Mouse (Mus musculus) MEL (cell line): ENCODE measurements around the gene Srgap1. TPM values are rescaled to one million over a fixed set of nuclear protein-coding genes. Genes with fewer than 3 reads are reported as not detected.

Experiments used
- DNase-seq: peaks from one replicate; pipeline ENCODE4 v3.0.0; 2011; ENCODE audit warnings: low read depth, low spot score
- H3K27ac ChIP-seq: 2 replicates; pipeline ENCODE4 v1.5.1; 2012; ENCODE audit warnings: low read depth, mild to moderate bottlenecking, control low read depth, low read length, moderate library complexity; ENCODE audit not compliant: control insufficient read depth
- H3K27me3 ChIP-seq, 2 experiments: fragments of 150-350 bp in 1 of 2; sonication (generic) in 1 of 2; 2 replicates each; pipeline ENCODE4 v1.6.1; 2012; ENCODE audit warnings: low read length in 2 of 2, mild to moderate bottlenecking in 2 of 2, improper control_type of control experiment in 1 of 2, moderate library complexity in 1 of 2; ENCODE audit not compliant: insufficient read depth in 2 of 2, control insufficient read depth in 1 of 2
- H3K36me3 ChIP-seq, 2 experiments: 2 replicates each; pipeline ENCODE4 v1.6.1; 2012 to 2014; ENCODE audit warnings: low read length in 2 of 2, improper control_type of control experiment in 1 of 2, inconsistent platforms in 1 of 2, mild to moderate bottlenecking in 1 of 2; ENCODE audit not compliant: insufficient read depth in 2 of 2, control insufficient read depth in 1 of 2
- H3K4me1 ChIP-seq, 2 experiments: fragments of 150-350 bp in 1 of 2; sonication (generic) in 1 of 2; 2 replicates each; pipeline ENCODE4 v1.6.1; 2012; ENCODE audit warnings: low read length in 2 of 2, improper control_type of control experiment in 1 of 2, mild to moderate bottlenecking in 1 of 2; ENCODE audit not compliant: insufficient read depth in 2 of 2, control insufficient read depth in 1 of 2
- H3K4me3 ChIP-seq, 2 experiments: fragments of 150-350 bp in 1 of 2; sonication (generic) in 1 of 2; 2 replicates each; pipeline ENCODE4 v1.5.1; 2012; ENCODE audit warnings: low read depth in 2 of 2, low read length in 2 of 2, mild to moderate bottlenecking in 2 of 2, moderate library complexity in 2 of 2, control low read depth in 1 of 2, improper control_type of control experiment in 1 of 2; ENCODE audit not compliant: control insufficient read depth in 1 of 2, insufficient read depth in 1 of 2
- H3K79me2 ChIP-seq: 2 replicates; pipeline ENCODE4 v1.6.1; 2012; ENCODE audit warnings: mild to moderate bottlenecking, low read length, moderate library complexity; ENCODE audit not compliant: control insufficient read depth, poor library complexity, insufficient read depth
- H3K9ac ChIP-seq: 2 replicates; pipeline ENCODE4 v1.6.1; 2012; ENCODE audit warnings: low read depth, mild to moderate bottlenecking, control low read depth, low read length, moderate library complexity; ENCODE audit not compliant: control insufficient read depth, poor library complexity, severe bottlenecking
- H3K9me3 ChIP-seq: fragments of 150-350 bp; sonication (generic); replicated peaks from 2 replicates; pipeline ENCODE4 v1.6.1; 2012; ENCODE audit warnings: mild to moderate bottlenecking, low read length, improper control_type of control experiment, moderate library complexity; ENCODE audit not compliant: insufficient read depth
- BHLHE40 ChIP-seq: IDR thresholded peaks from 2 replicates; pipeline ENCODE4 v1.6.1; 2012; ENCODE audit warnings: low read depth, mild to moderate bottlenecking, inconsistent platforms, low read length, improper control_type of control experiment, borderline replicate concordance
- CTCF ChIP-seq, 3 experiments: IDR thresholded peaks in 2 of 3; conservative IDR thresholded peaks in 1 of 3; 2 replicates each; pipeline ENCODE4 v1.5.1; 2011 to 2012; ENCODE audit warnings: low read length in 3 of 3, low read depth in 2 of 3, mild to moderate bottlenecking in 2 of 3, improper control_type of control experiment in 1 of 3, inconsistent platforms in 1 of 3, mixed read lengths in 1 of 3, moderate library complexity in 1 of 3; ENCODE audit not compliant: control insufficient read depth in 1 of 3, insufficient read depth in 1 of 3, poor library complexity in 1 of 3, severe bottlenecking in 1 of 3
- E2F4 ChIP-seq: IDR thresholded peaks from 2 replicates; pipeline ENCODE4 v1.6.1; 2011; ENCODE audit warnings: low read depth, low read length, improper control_type of control experiment, borderline replicate concordance
- EP300 ChIP-seq, 2 experiments: IDR thresholded peaks; 2 replicates each; pipeline ENCODE4 v1.6.1; 2011; ENCODE audit warnings: improper control_type of control experiment in 2 of 2, low read length in 2 of 2, low read depth in 1 of 2, mild to moderate bottlenecking in 1 of 2
- GABPA ChIP-seq: IDR thresholded peaks from 2 replicates; pipeline ENCODE4 v1.6.1; 2012; ENCODE audit warnings: low read depth, mild to moderate bottlenecking, inconsistent platforms, low read length, improper control_type of control experiment, moderate library complexity
- KAT2A ChIP-seq: conservative IDR thresholded peaks from 2 replicates; pipeline ENCODE4 v1.6.1; 2012; ENCODE audit warnings: low read depth, low read length, improper control_type of control experiment, inconsistent platforms
- MAX ChIP-seq: IDR thresholded peaks from 2 replicates; pipeline ENCODE4 v1.6.1; 2011; ENCODE audit warnings: low read length, improper control_type of control experiment
- MEF2A ChIP-seq: IDR thresholded peaks from 2 replicates; pipeline ENCODE4 v1.6.1; 2014; ENCODE audit warnings: low read depth, mild to moderate bottlenecking, inconsistent platforms, low read length, improper control_type of control experiment; ENCODE audit not compliant: poor library complexity, insufficient replicate concordance, severe bottlenecking; ENCODE audit errors: extremely low read depth
- MYB ChIP-seq: IDR thresholded peaks from 2 replicates; pipeline ENCODE4 v1.6.1; 2011; ENCODE audit warnings: mild to moderate bottlenecking, low read depth, low read length, improper control_type of control experiment
- MYC ChIP-seq: IDR thresholded peaks from 2 replicates; pipeline ENCODE4 v1.6.1; 2011; ENCODE audit warnings: low read depth, mild to moderate bottlenecking, low read length, improper control_type of control experiment, moderate library complexity
- NELFE ChIP-seq: IDR thresholded peaks from 2 replicates; pipeline ENCODE4 v1.6.1; 2011; ENCODE audit warnings: low read depth, low read length, improper control_type of control experiment
- NRF1 ChIP-seq: IDR thresholded peaks from 2 replicates; pipeline ENCODE4 v1.6.1; 2014; ENCODE audit warnings: low read depth, mild to moderate bottlenecking, inconsistent platforms, low read length, improper control_type of control experiment, moderate library complexity; ENCODE audit not compliant: poor library complexity, insufficient read depth, severe bottlenecking
- POLR2AphosphoS2 ChIP-seq: IDR thresholded peaks from 2 replicates; pipeline ENCODE4 v1.6.1; 2011; ENCODE audit warnings: low read length, improper control_type of control experiment
- RAD21 ChIP-seq: IDR thresholded peaks from 2 replicates; pipeline ENCODE4 v1.6.1; 2011; ENCODE audit warnings: mild to moderate bottlenecking, low read depth, low read length, improper control_type of control experiment
- SMC3 ChIP-seq: IDR thresholded peaks from 2 replicates; pipeline ENCODE4 v1.6.1; 2011; ENCODE audit warnings: low read depth, low read length, improper control_type of control experiment
- TCF12 ChIP-seq: IDR thresholded peaks from 2 replicates; pipeline ENCODE4 v1.6.1; 2014; ENCODE audit warnings: low read depth, mild to moderate bottlenecking, inconsistent platforms, low read length, improper control_type of control experiment, moderate library complexity
- UBTF ChIP-seq: IDR thresholded peaks from 2 replicates; pipeline ENCODE4 v1.6.1; 2012; ENCODE audit warnings: low read depth, mild to moderate bottlenecking, inconsistent platforms, low read length, improper control_type of control experiment, moderate library complexity, borderline replicate concordance; ENCODE audit not compliant: insufficient read depth
- USF1 ChIP-seq: IDR thresholded peaks from 2 replicates; pipeline ENCODE4 v1.6.1; 2014; ENCODE audit warnings: low read depth, mild to moderate bottlenecking, inconsistent platforms, low read length, improper control_type of control experiment, moderate library complexity
- ZC3H11A ChIP-seq: IDR thresholded peaks from 2 replicates; pipeline ENCODE4 v1.6.1; 2012; ENCODE audit warnings: low read depth, mild to moderate bottlenecking, inconsistent platforms, low read length, improper control_type of control experiment
- ZMIZ1 ChIP-seq: IDR thresholded peaks from 2 replicates; pipeline ENCODE4 v1.6.1; 2012; ENCODE audit warnings: low read depth, mild to moderate bottlenecking, inconsistent platforms, low read length, improper control_type of control experiment, moderate library complexity
- polyA plus RNA-seq, 2 experiments: library from polyadenylated mRNA; stranded (reverse) in 1 of 2; unstranded in 1 of 2; fragments of >175 nt in 1 of 2; fragments of >200 nt in 1 of 2; gene quantifications; 2 replicates each; pipeline versions ENCODE4 v1.2.1 to v1.2.4; 2012; ENCODE audit warnings: low replicate concordance in 2 of 2, low read depth in 1 of 2; ENCODE audit not compliant: insufficient read length in 2 of 2, insufficient read depth in 1 of 2, missing spikeins in 1 of 2
- total RNA-seq: library from RNA; depleted of rRNA; stranded (reverse); fragments of 300-350 nt; gene quantifications from 2 replicates; pipeline ENCODE4 v1.2.3, GENCODE M21; 2012

The Srgap1 gene
- total and polyA plus RNA-seq, 3 experiments, result not detected

DNA sequence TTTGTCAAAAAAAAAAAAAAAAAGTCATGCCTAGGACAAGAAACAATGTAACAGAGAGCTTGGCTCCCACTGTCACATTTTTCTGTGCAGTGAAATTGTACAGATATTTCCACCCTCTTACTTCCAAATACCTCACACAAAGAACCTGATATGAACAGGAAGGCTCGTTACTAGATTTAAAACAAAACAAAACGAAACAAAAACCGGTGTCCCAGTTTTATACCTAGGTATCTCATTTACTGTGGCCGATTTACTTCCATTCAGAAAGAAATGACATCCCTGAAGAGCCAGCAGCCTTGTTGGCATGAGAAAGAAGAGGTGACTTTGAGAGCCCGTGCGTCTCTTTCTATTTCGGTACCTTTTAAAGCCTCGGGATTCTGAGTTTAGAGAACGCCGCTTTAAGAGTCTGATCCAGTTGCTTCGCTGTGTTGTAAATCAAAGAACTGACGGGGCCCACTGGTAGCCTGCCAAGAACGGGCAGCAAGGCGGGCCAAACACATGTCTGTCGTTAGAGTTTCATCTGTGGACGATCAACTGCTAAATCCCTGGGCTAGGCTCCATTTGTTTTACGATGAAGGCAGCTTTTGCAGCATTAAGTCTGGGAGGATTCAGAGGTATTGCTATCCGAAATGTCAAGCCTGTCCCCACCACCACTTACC is 210.5 kb downstream of the Srgap1 start:
- H3K9me3 ChIP-seq, result no peaks in the 10 kb centered on the region
- no peaks in the 10 kb centered on the region for H3K27me3 ChIP-seq
- H3K9ac ChIP-seq, result no peak overlapping the region
- H3K4me3 ChIP-seq, result no peak overlapping the region
- no peak for DNase-seq
- no peaks in the 10 kb centered on the region for H3K79me2 ChIP-seq
- no peak for TF ChIP-seq GABPA
- no peak for TF ChIP-seq EP300 (IDR thresholded peaks at IDR 0.05; ENCODE audit: low read depth in 1 of 2, low read length in 2 of 2)
- TF ChIP-seq ZC3H11A, result no peak
- no peak for TF ChIP-seq NELFE
- no peak for TF ChIP-seq MEF2A
- no peak for TF ChIP-seq POLR2AphosphoS2
- no peak for TF ChIP-seq NRF1
- no peak for TF ChIP-seq E2F4
- no peak for TF ChIP-seq SMC3
- no peak for TF ChIP-seq CTCF (IDR thresholded peaks at IDR 0.05 in 2 of 3, conservative IDR thresholded peaks at IDR 0.05 in 1 of 3; ENCODE audit: control insufficient read depth in 1 of 3, insufficient read depth in 1 of 3, low read depth in 2 of 3, low read length in 3 of 3, poor library complexity in 1 of 3, severe bottlenecking in 1 of 3)
- no peak for TF ChIP-seq MYB
- TF ChIP-seq MAX, result no peak
- no peak for TF ChIP-seq BHLHE40
- TF ChIP-seq ZMIZ1, result no peak
- TF ChIP-seq UBTF, result no peak
- TF ChIP-seq TCF12, result no peak
- no peak for TF ChIP-seq MYC
- no peaks in the 10 kb centered on the region for H3K36me3 ChIP-seq
- no peak overlapping the region for H3K27ac ChIP-seq
- H3K4me1 ChIP-seq, result no peaks in the 10 kb centered on the region

DNA sequence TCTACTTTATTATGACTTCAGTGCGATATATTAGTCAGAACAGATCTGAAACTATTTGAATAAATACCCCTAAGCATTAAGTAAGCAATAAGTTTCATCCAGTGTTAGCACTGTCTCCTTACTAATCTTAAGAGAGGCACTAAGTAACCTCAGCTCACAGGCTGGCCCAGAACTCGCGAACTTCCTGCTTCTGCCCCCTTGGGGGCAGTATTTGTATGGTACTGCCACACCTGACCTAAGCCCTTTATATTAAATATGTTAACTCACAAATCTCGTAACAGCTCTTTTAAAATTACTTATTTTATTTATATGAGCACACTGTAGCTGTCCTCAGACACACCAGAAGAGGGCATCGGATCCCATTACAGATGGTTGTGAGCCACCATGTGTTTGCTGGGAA is 213.7 kb downstream of the Srgap1 start:
- peak in 2 of 3 experiments; percentile 17 to 20; a peak in 1 of 6 replicates for TF ChIP-seq CTCF (IDR thresholded peaks at IDR 0.05 in 2 of 3, conservative IDR thresholded peaks at IDR 0.05 in 1 of 3; ENCODE audit: control insufficient read depth in 1 of 3, insufficient read depth in 1 of 3, low read depth in 2 of 3, low read length in 3 of 3, poor library complexity in 1 of 3, severe bottlenecking in 1 of 3)
- no peak for TF ChIP-seq UBTF
- TF ChIP-seq KAT2A, result no peak
- TF ChIP-seq ZC3H11A, result no peak
- no peak for TF ChIP-seq USF1
- TF ChIP-seq RAD21, result peak; percentile 12
- no peak for TF ChIP-seq NELFE
- Histone ChIP-seq H3K27ac (no peak overlapping the region), H3K27me3 (no peaks in the 10 kb centered on the region), H3K9ac (no peak overlapping the region), H3K4me1 (no peaks in the 10 kb centered on the region), H3K4me3 (no peak overlapping the region), H3K79me2 (no peaks in the 10 kb centered on the region), H3K36me3 (no peaks in the 10 kb centered on the region), H3K9me3 (no peaks in the 10 kb centered on the region)
- no peak for DNase-seq
